Mouse (Mus musculus) frontal cortex, postnatal 10 days (tissue): ENCODE measurements around the gene Gata2.
A peak's percentile ranks its signal among the peaks of the same experiment; 100 is the strongest.

ENCODE experiments used
- DNase-seq, 2 experiments: peaks; one replicate each; pipeline ENCODE4 v3.0.0; 2022; ENCODE audit warnings: low spot score in 2 of 2, mixed read lengths in 1 of 2

Gene Gata2

GRCm38 (mm10) chr6:88208321-88208720 lies 14.6 kb downstream of the Gata2 start:
- DNase-seq, result no peak

- DNase-seq, result no peak
Observed at GRCm38 (mm10) chr6:88209453-88209852, 15.8 kb downstream of the Gata2 start.

- DNase-seq, result no peak
Observed at GRCm38 (mm10) chr6:88210182-88210581, 16.5 kb downstream of the Gata2 start.

- DNase-seq, result no peak
Observed at GRCm38 (mm10) chr6:88215797-88216196, 22.1 kb downstream of the Gata2 start.

- no peak for DNase-seq
Observed at GRCm38 (mm10) chr6:88216199-88216598, 22.5 kb downstream of the Gata2 start.

GRCm38 (mm10) chr6:88219094-88219493 lies 25.4 kb downstream of the Gata2 start:
- no peak for DNase-seq

- DNase-seq, result no peak
Observed at GRCm38 (mm10) chr6:88221968-88222367, 28.3 kb downstream of the Gata2 start, which contains the start of gene Dnajb8. Gene Dnajb8, plus strand, starts transcription at chr6:88222268.

GRCm38 (mm10) chr6:88226570-88226994 lies 32.9 kb downstream of the Gata2 start:
- no peak for DNase-seq

GRCm38 (mm10) chr6:88227537-88227936 lies 33.8 kb downstream of the Gata2 start:
- no peak for DNase-seq

GRCm38 (mm10) chr6:88229221-88229620 lies 35.5 kb downstream of the Gata2 start:
- DNase-seq, result no peak

GRCm38 (mm10) chr6:88231821-88232220 lies 38.1 kb downstream of the Gata2 start:
- no peak for DNase-seq

GRCm38 (mm10) chr6:88232221-88232620 lies 38.5 kb downstream of the Gata2 start:
- no peak for DNase-seq

GRCm38 (mm10) chr6:88233996-88234395 lies 40.3 kb downstream of the Gata2 start:
- no peak for DNase-seq

GRCm38 (mm10) chr6:88235461-88235860 lies 41.8 kb downstream of the Gata2 start:
- DNase-seq, result no peak

GRCm38 (mm10) chr6:88235983-88236382 lies 42.3 kb downstream of the Gata2 start:
- DNase-seq, result no peak

GRCm38 (mm10) chr6:88236513-88236912 lies 42.8 kb downstream of the Gata2 start:
- DNase-seq, result no peak

GRCm38 (mm10) chr6:88242604-88243003 lies 48.9 kb downstream of the Gata2 start:
- peak in 1 of 2 experiments; percentile 40 for DNase-seq

- no peak for DNase-seq
Observed at GRCm38 (mm10) chr6:88249231-88249630, 55.5 kb downstream of the Gata2 start.

GRCm38 (mm10) chr6:88251396-88251795 lies 57.7 kb downstream of the Gata2 start:
- no peak for DNase-seq

- DNase-seq, result no peak
Observed at GRCm38 (mm10) chr6:88251798-88252478, 58.2 kb downstream of the Gata2 start.

GRCm38 (mm10) chr6:88254082-88254481 lies 60.4 kb downstream of the Gata2 start:
- no peak for DNase-seq

GRCm38 (mm10) chr6:88255435-88255834 lies 61.7 kb downstream of the Gata2 start:
- DNase-seq, result no peak
